Mouse (Mus musculus): Measurements from ENCODE around the gene Kdm1b. TPM values are rescaled to one million over a fixed set of nuclear protein-coding genes. Genes with fewer than 3 reads are reported as not detected.

The Kdm1b gene
- total RNA-seq, 2 experiments from 2014 or later: 6.2 to 6.3 TPM

- no peak for DNase-seq
Observed at GRCm38 (mm10) chr13:47109239-47109638, 65.9 kb downstream of the Kdm1b start.

GRCm38 (mm10) chr13:47111185-47111584, 67.9 kb downstream of the Kdm1b start:
- DNase-seq: no peak

- no peak for DNase-seq
Observed at GRCm38 (mm10) chr13:47112056-47112455, 68.8 kb downstream of the Kdm1b start.

GRCm38 (mm10) chr13:47112924-47113323, 69.6 kb downstream of the Kdm1b start:
- DNase-seq: no peak

- no peak for DNase-seq
Observed at GRCm38 (mm10) chr13:47116000-47116399, 72.7 kb downstream of the Kdm1b start.

GRCm38 (mm10) chr13:47121333-47121889, 78.1 kb downstream of the Kdm1b start:
- DNase-seq: no peak

- peak; percentile 54 for DNase-seq
Observed at GRCm38 (mm10) chr13:47122537-47123430, 79.5 kb downstream of the Kdm1b start, which contains the start of gene Rnf144b. Gene Rnf144b (plus strand): TSS chr13:47122656.

- no peak for DNase-seq
Observed at GRCm38 (mm10) chr13:47124449-47124848, 81.2 kb downstream of the Kdm1b start.

- DNase-seq: no peak
Observed at GRCm38 (mm10) chr13:47124986-47125385, 81.7 kb downstream of the Kdm1b start.

GRCm38 (mm10) chr13:47125595-47125994, 82.3 kb downstream of the Kdm1b start:
- DNase-seq: no peak

- DNase-seq: no peak
Observed at GRCm38 (mm10) chr13:47129090-47129489, 85.8 kb downstream of the Kdm1b start.

- DNase-seq: no peak
Observed at GRCm38 (mm10) chr13:47133058-47133457, 89.8 kb downstream of the Kdm1b start.

GRCm38 (mm10) chr13:47134836-47135235, 91.5 kb downstream of the Kdm1b start:
- DNase-seq: no peak

Other genes starting within 250 kb of the Kdm1b start
- 10 to 100 TPM; 55.7 to 60.3 TPM for gene Kif13a, start 113.6 kb upstream of the Kdm1b start, total RNA-seq (2021)
- 1 to 10 TPM; 3.1 to 3.4 TPM for gene Nhlrc1, start 28.6 kb upstream of the Kdm1b start, total RNA-seq (2021)
- gene Tpmt, start 1.2 kb downstream of the Kdm1b start, total RNA-seq (2021): 1 to 10 TPM; 7.3 to 9.0 TPM
- gene Dek, start 62.7 kb downstream of the Kdm1b start, total RNA-seq (2021): 10 to 100 TPM; 52.5 to 62.9 TPM
- 10 to 100 TPM; 10.1 to 11.9 TPM for gene Rnf144b, start 79.2 kb downstream of the Kdm1b start, total RNA-seq (2021)

Data from gastrocnemius, postnatal 10 days (tissue).